Mouse (Mus musculus): Measurements from ENCODE around the gene Kcne1. TPM values are rescaled to one million over a fixed set of nuclear protein-coding genes. Genes with fewer than 3 reads are reported as not detected.

The Kcne1 gene
- total and polyA plus RNA-seq, 3 experiments, result 6.9 to 36.5 (median 11.6) TPM

DNA sequence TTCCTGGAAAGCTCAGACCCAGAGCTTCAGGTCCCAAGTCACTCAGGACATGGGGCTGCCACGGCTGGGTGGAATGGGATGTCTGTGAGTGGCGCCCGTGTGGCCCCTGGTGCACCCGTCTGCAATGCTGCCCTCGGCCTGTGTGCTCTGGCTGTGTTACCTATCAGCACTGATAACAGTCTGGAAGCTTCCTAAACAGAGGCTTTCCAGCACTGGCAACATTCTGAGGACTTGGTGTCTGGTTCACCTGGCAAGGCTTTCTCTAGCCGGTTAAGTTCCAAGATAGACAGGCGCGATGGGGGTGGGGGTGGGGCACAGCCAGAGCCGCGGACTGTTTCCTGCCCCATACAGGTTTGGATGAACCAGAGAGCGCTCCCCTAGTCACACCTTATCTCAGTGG is 3.3 kb downstream of the Kcne1 start:
- TF ChIP-seq POLR2A (IDR thresholded peaks at IDR 0.05; ENCODE audit: insufficient read depth, low read depth, low read length) (no peak), EP300 (IDR thresholded peaks at IDR 0.05; ENCODE audit: insufficient read depth, low read depth, low read length) (no peak), CTCF (IDR thresholded peaks at IDR 0.05) (no peak)
- no peaks in the 10 kb centered on the region for H3K27me3 ChIP-seq (ENCODE audit: control insufficient read depth, insufficient read depth, low read length)
- no peaks in the 10 kb centered on the region for H3K36me3 ChIP-seq (ENCODE audit: control insufficient read depth, insufficient read depth, low read length)
- DNase-seq, result peak in 1 of 2 experiments; percentile 43
- H3K4me1 ChIP-seq (ENCODE audit: control insufficient read depth, insufficient read depth, low read length), result no peaks in the 10 kb centered on the region
- no peak overlapping the region for H3K9ac ChIP-seq (ENCODE audit: low read depth, low read length)
- no peak overlapping the region for H3K4me3 ChIP-seq
- H3K79me2 ChIP-seq (replicated peaks; ENCODE audit: control insufficient read depth, insufficient read depth, low read length), result no peaks in the 10 kb centered on the region
- WGBS, result 38% methylated on average over 11 of the region's 11 CpGs
- intact Hi-C loops (cut with DNase I), result no loop called here
- H3K27ac ChIP-seq, result no peak overlapping the region

DNA sequence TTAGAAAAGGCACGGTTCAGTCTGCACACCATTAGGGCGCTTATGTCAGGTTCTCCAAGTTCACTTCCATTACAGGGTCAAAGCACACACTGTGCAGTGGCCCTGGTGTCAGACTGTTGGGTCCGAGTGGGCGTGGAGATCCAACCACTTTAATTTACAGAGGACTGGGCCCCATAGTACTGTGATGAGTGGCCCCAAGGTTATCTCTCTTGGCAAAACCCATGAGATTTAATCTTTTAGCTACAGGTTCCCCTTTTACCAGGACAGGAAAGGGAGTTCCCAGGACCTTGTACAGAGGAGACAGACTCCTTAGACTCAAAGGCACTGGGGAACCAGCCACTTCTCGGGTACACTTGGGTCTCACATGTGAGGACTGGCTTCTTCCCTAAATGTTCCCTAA is 3.9 kb downstream of the Kcne1 start:
- no peak for DNase-seq
- H3K27me3 ChIP-seq (ENCODE audit: control insufficient read depth, insufficient read depth, low read length), result no peaks in the 10 kb centered on the region
- no peaks in the 10 kb centered on the region for H3K79me2 ChIP-seq (replicated peaks; ENCODE audit: control insufficient read depth, insufficient read depth, low read length)
- no peak overlapping the region for H3K27ac ChIP-seq
- WGBS, result 58% methylated on average over 5 of the region's 5 CpGs
- no peaks in the 10 kb centered on the region for H3K4me1 ChIP-seq (ENCODE audit: control insufficient read depth, insufficient read depth, low read length)
- H3K4me3 ChIP-seq, result no peak overlapping the region
- H3K36me3 ChIP-seq (ENCODE audit: control insufficient read depth, insufficient read depth, low read length), result no peaks in the 10 kb centered on the region
- intact Hi-C loops (cut with DNase I), result no loop called here
- no peak overlapping the region for H3K9ac ChIP-seq (ENCODE audit: low read depth, low read length)
- TF ChIP-seq EP300 (IDR thresholded peaks at IDR 0.05; ENCODE audit: insufficient read depth, low read depth, low read length) (no peak), POLR2A (IDR thresholded peaks at IDR 0.05; ENCODE audit: insufficient read depth, low read depth, low read length) (no peak)

DNA sequence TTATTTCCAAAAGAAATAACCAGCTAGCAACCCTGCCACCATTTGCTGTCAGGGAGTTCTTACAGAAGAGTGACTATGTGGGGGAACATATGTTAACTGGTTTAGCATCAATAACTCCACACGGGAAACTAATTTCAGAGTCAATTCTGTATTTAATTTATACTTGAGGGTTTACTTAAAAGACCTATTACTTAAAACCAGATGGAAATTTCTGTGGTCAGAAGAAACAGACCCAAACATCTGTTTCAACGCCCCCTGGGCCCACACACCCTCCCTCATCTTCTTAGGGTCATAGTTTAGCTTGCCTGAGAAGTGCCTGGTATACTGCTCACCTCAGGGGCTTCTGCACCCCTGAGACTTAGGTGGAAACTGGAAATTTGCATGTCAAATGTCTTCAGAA is 5.4 kb downstream of the Kcne1 start:
- Histone ChIP-seq H3K9ac (ENCODE audit: low read depth, low read length) (no peak overlapping the region), H3K4me1 (ENCODE audit: control insufficient read depth, insufficient read depth, low read length) (no peaks in the 10 kb centered on the region), H3K4me3 (no peak overlapping the region), H3K27ac (no peak overlapping the region), H3K27me3 (ENCODE audit: control insufficient read depth, insufficient read depth, low read length) (no peaks in the 10 kb centered on the region), H3K79me2 (replicated peaks; ENCODE audit: control insufficient read depth, insufficient read depth, low read length) (no peaks in the 10 kb centered on the region), H3K36me3 (ENCODE audit: control insufficient read depth, insufficient read depth, low read length) (no peaks in the 10 kb centered on the region)
- TF ChIP-seq EP300 (IDR thresholded peaks at IDR 0.05; ENCODE audit: insufficient read depth, low read depth, low read length), result no peak
- no peak for TF ChIP-seq POLR2A (IDR thresholded peaks at IDR 0.05; ENCODE audit: insufficient read depth, low read depth, low read length)
- no peak for TF ChIP-seq CTCF (IDR thresholded peaks at IDR 0.05)
- intact Hi-C loops (cut with DNase I), result no loop called here
- DNase-seq, result no peak
- WGBS, result 83% methylated on average over 2 of the region's 2 CpGs

DNA sequence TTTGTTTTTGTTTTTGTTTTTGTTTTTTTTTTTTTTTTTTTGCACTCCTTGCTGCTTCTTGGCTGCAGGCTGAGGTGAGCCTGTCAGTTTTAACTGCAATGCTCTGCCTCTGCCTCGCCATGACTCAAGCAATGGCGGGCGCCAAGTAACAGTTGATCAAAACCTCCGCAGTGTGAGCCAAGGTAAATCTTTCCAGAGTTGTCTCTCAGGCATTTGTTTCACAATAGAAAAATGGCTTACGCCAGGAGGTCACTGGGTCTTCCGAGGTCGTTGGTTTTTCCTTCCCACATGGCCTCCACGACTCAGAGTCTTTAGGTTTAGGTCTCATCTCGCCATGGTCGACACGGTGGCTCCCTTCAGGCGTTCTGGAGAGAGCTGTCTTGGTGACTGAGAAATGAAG is 6.0 kb downstream of the Kcne1 start:
- H3K27ac ChIP-seq, result no peak overlapping the region
- no peaks in the 10 kb centered on the region for H3K4me1 ChIP-seq (ENCODE audit: control insufficient read depth, insufficient read depth, low read length)
- H3K27me3 ChIP-seq (ENCODE audit: control insufficient read depth, insufficient read depth, low read length), result no peaks in the 10 kb centered on the region
- no peaks in the 10 kb centered on the region for H3K79me2 ChIP-seq (replicated peaks; ENCODE audit: control insufficient read depth, insufficient read depth, low read length)
- H3K36me3 ChIP-seq (ENCODE audit: control insufficient read depth, insufficient read depth, low read length), result no peaks in the 10 kb centered on the region
- 81% methylated on average over 12 of the region's 12 CpGs for WGBS
- H3K4me3 ChIP-seq, result no peak overlapping the region
- DNase-seq, result no peak
- H3K9ac ChIP-seq (ENCODE audit: low read depth, low read length), result no peak overlapping the region
- intact Hi-C loops (cut with DNase I), result no loop called here
- no peak for TF ChIP-seq CTCF (IDR thresholded peaks at IDR 0.05)
- TF ChIP-seq EP300 (IDR thresholded peaks at IDR 0.05; ENCODE audit: insufficient read depth, low read depth, low read length), result no peak
- no peak for TF ChIP-seq POLR2A (IDR thresholded peaks at IDR 0.05; ENCODE audit: insufficient read depth, low read depth, low read length)

DNA sequence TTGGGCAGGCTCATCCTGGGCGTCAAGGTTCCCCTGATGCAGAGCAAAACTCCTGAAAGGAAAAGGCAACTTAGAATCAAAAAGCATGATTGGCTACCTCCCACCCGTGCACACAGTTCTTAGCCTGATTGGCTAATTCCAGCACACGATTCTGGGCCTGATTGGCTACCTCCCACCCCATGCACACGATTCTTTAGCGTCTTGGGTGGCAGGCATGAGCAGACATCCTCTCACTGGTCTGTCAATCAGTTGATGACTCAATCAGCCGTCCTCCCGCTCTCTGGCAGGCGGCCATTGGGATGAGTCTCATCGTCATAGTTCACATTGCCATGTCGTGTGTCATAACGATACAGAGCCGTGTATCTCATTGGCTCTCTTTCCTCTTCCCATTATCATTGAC is 10.3 kb downstream of the Kcne1 start:
- intact Hi-C loops (cut with DNase I), result no loop called here
- DNase-seq, result no peak
- Histone ChIP-seq H3K4me3 (no peak overlapping the region), H3K27ac (no peak overlapping the region), H3K36me3 (ENCODE audit: control insufficient read depth, insufficient read depth, low read length) (no peaks in the 10 kb centered on the region), H3K27me3 (ENCODE audit: control insufficient read depth, insufficient read depth, low read length) (no peaks in the 10 kb centered on the region), H3K9ac (ENCODE audit: low read depth, low read length) (no peak overlapping the region), H3K79me2 (replicated peaks; ENCODE audit: control insufficient read depth, insufficient read depth, low read length) (no peaks in the 10 kb centered on the region), H3K4me1 (ENCODE audit: control insufficient read depth, insufficient read depth, low read length) (no peaks in the 10 kb centered on the region)
- TF ChIP-seq EP300 (IDR thresholded peaks at IDR 0.05; ENCODE audit: insufficient read depth, low read depth, low read length) (no peak), CTCF (IDR thresholded peaks at IDR 0.05) (no peak), POLR2A (IDR thresholded peaks at IDR 0.05; ENCODE audit: insufficient read depth, low read depth, low read length) (no peak)
- 56% methylated on average over 12 of the region's 12 CpGs for WGBS

DNA sequence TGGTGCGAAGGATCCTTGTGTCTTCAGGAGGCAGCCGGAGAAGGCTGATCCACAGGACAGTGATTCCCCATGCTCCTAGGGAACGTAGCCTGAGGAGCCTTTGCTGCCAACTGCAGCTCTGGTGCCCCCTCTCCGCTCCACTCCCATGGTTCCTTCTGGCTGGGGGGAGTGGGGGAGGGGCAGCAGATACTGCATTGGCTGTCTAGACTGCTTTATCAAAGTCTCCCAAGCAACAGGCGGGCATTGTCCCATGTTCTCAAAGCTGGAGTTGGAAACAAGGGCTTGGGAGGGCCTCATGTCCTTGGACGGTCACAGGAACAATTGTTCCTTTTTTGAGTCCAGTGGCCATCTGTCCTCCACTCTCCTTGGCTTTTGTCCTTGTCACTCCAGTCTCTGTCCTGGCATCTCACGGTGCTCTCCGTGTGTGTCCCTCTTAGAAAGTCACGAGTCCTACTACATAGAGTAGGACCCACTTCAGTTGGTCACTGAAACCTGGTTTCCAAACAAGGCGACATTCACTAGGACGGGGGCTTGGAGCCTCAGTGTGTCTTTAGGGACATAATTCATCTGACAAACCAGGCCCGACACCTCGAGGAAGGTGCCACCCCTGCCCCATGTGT is 12.9 kb downstream of the Kcne1 start:
- H3K79me2 ChIP-seq (replicated peaks; ENCODE audit: control insufficient read depth, insufficient read depth, low read length), result no peaks in the 10 kb centered on the region
- peak overlapping the region; percentile 89 for H3K27ac ChIP-seq
- no peak overlapping the region for H3K4me3 ChIP-seq
- 50% methylated on average over 13 of the region's 13 CpGs for WGBS
- no peaks in the 10 kb centered on the region for H3K36me3 ChIP-seq (ENCODE audit: control insufficient read depth, insufficient read depth, low read length)
- peak; percentile 71 to 85 for DNase-seq
- peak; percentile 67; the same call in 1 of the 2 replicates for TF ChIP-seq EP300 (IDR thresholded peaks at IDR 0.05; ENCODE audit: insufficient read depth, low read depth, low read length)
- peak; percentile 66; the same call in 1 of the 2 replicates for TF ChIP-seq POLR2A (IDR thresholded peaks at IDR 0.05; ENCODE audit: insufficient read depth, low read depth, low read length)
- TF ChIP-seq CTCF (IDR thresholded peaks at IDR 0.05), result no peak
- no peaks in the 10 kb centered on the region for H3K4me1 ChIP-seq (ENCODE audit: control insufficient read depth, insufficient read depth, low read length)
- no peak overlapping the region; the same call in 1 of the 2 replicates for H3K9ac ChIP-seq (ENCODE audit: low read depth, low read length)
- intact Hi-C loops (cut with DNase I), result no loop called here
- H3K27me3 ChIP-seq (ENCODE audit: control insufficient read depth, insufficient read depth, low read length), result no peaks in the 10 kb centered on the region

Data from heart, adult 2 months (tissue).